In the genomic region with DNA sequence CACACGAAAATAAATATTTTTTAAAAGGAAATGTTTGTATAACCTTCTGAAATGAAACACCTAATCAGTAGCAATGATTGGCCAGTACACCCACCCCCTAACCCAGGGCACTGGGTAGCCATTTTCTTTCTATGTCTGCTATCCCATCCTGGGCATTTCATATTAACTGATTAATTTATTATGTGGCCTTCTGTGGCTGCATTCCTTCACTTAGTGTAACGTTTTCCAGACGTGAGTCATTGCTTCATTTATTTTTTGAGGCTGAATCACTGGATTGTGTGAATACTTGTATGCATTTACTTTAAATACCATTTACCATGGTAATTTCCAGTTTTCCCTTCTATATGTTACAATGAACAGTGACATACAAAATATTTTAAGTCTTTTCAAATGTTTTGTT, we compare ENCODE assay signal across 21 mouse cellular contexts. TPM values are rescaled to one million over a fixed set of nuclear protein-coding genes. Genes with fewer than 3 reads are reported as not detected.
DNase-seq lines count a peak whose midpoint lies in the region; ATAC-seq and TF ChIP-seq lines count a peak whose summit lies in the region.
"Had no signal": no experiment of that assay in that cellular context is flagged by ENCODE, and none has a peak within 500 bp of the region (broad histone marks: within the 10 kb centered on the region; RNA-seq: fewer than 3 reads in every experiment).

No protein-coding gene starts in this region.

- CTCF ChIA-PET in Patski (lab: Charles Lee): interaction anchor here (1.8 to 2.1 kb wide), 2 partner anchors 13 kb away, joined by 4 read pairs; partner anchors contain the start of gene Styk1

- H3ac ChIP-seq in C2C12 (ENCODE audit: control insufficient read depth, insufficient read length, low read depth): no peak overlapping the region

- ATAC-seq in Patski: peak; percentile 76
- ATAC-seq: forebrain, embryonic 14.5 days; hindbrain, embryonic 16.5 days had no signal

- no peaks in the 10 kb centered on the region for H3K36me3 ChIP-seq in C2C12 (ENCODE audit: control insufficient read depth, insufficient read depth)
- H3K36me3 ChIP-seq in small intestine, adult 2 months (ENCODE audit: control insufficient read depth, insufficient read depth, low read length): peaks cover 7% of the 10 kb centered on the region; the same call in 1 of the 2 replicates
- H3K36me3 ChIP-seq: G1E; hindbrain, embryonic 12.5 days; intestine, embryonic 15.5 days had no signal

- peak overlapping the region; percentile 77 for H3K27ac ChIP-seq in small intestine, adult 2 months (ENCODE audit: insufficient read depth, low read depth, low read length)
- H3K27ac ChIP-seq: hindbrain, embryonic 12.5 days; intestine, embryonic 15.5 days had no signal

- no peak overlapping the region for H3K4me3 ChIP-seq in C2C12 (ENCODE audit: insufficient read depth, poor library complexity, severe bottlenecking)
- H3K4me3 ChIP-seq in small intestine, adult 2 months (ENCODE audit: low read depth, low read length): no peak overlapping the region
- H3K4me3 ChIP-seq: hindbrain, embryonic 12.5 days; intestine, embryonic 15.5 days had no signal

- POLR2A ChIA-PET in Patski (lab: Charles Lee): no interaction called here

- TF ChIP-seq CTCF in C2C12 (IDR thresholded peaks at IDR 0.05; ENCODE audit: control insufficient read depth, insufficient read depth, insufficient read length): no peak
- TF ChIP-seq CTCF in Patski (IDR thresholded peaks at IDR 0.05): no peak
- TF ChIP-seq CTCF in small intestine, adult 2 months (IDR thresholded peaks at IDR 0.05; ENCODE audit: extremely low read depth, insufficient read length, insufficient replicate concordance, low read depth, low read length): no peak

- H3K27me3 ChIP-seq in C2C12 (ENCODE audit: control insufficient read depth, insufficient read depth, insufficient read length) (no peaks in the 10 kb centered on the region), Patski (no peaks in the 10 kb centered on the region)
- H3K27me3 ChIP-seq in small intestine, adult 2 months (ENCODE audit: control insufficient read depth, insufficient read depth, low read length): no peaks in the 10 kb centered on the region
- H3K27me3 ChIP-seq: hindbrain, embryonic 12.5 days; intestine, embryonic 15.5 days had no signal

- no peaks in the 10 kb centered on the region for H3K79me2 ChIP-seq in C2C12 (ENCODE audit: control insufficient read depth, insufficient read depth)

- no peak for TF ChIP-seq POLR2A in small intestine, adult 2 months (IDR thresholded peaks at IDR 0.05; ENCODE audit: low read depth, low read length)

- H3K79me3 ChIP-seq in C2C12 (ENCODE audit: low read depth): no peaks in the 10 kb centered on the region

- 22% methylated on average over 3 of the region's 3 CpGs for WGBS in small intestine, adult 2 months

- in situ Hi-C loops in Patski (cut with MboI; ENCODE audit: low pct_unique_long_range_greater_than_20kb): no loop called here

- H3K4me1 ChIP-seq in small intestine, adult 2 months (ENCODE audit: control insufficient read depth, insufficient read depth, insufficient read length, low read length): peaks cover 17% of the 10 kb centered on the region; the same call in 1 of the 2 replicates
- H3K4me1 ChIP-seq: hindbrain, embryonic 12.5 days; intestine, embryonic 15.5 days had no signal

- peak; percentile 62 for DNase-seq in 3134 (ENCODE audit: extremely low read depth, insufficient read length, low spot score)
- DNase-seq in Patski (ENCODE audit: low read depth, low spot score): peak; percentile 30
- no peak for DNase-seq in kidney, postnatal 10 days
- no peak for DNase-seq in layer of hippocampus, adult 8-10 months (ENCODE audit: low spot score in 2 of 2)
- DNase-seq in cerebellum, postnatal 4 days (ENCODE audit: low spot score in 2 of 2): no peak
- DNase-seq: adrenal gland, postnatal 10 days; adrenal gland, postnatal 36 days; cerebellum, adult 18-20 months; cerebellum, adult 9-10 months; cerebellum, postnatal 14 days; gastrocnemius, postnatal 14 days; heart, adult 11 months; kidney, adult 11 months had no signal

TF ChIP-seq in C2C12, 6 proteins besides CTCF, POLR2A, EP300 and RAD21:
- TF ChIP-seq MYOD1 (IDR thresholded peaks at IDR 0.05; ENCODE audit: control insufficient read depth, insufficient read length, low read depth) (no peak), CEBPB (IDR thresholded peaks at IDR 0.05; ENCODE audit: low read depth) (peak; percentile 28), MYOG (IDR thresholded peaks at IDR 0.05; ENCODE audit: control insufficient read depth, extremely low read depth, insufficient read length) (no peak), USF1 (IDR thresholded peaks at IDR 0.05; ENCODE audit: low read depth) (no peak), FOSL1 (IDR thresholded peaks at IDR 0.05; ENCODE audit: insufficient read depth, low read length, poor library complexity, severe bottlenecking) (peak; percentile 84), MAX (IDR thresholded peaks at IDR 0.05) (no peak)

RNA-seq across cellular contexts. Expression of gene Styk1, which starts 13.3 kb away (rescaled TPM):
- polyA plus RNA-seq in C2C12 (2012; fragmentation: generic; extraction: Trizol): 0.27 TPM
- 5.5 TPM for polyA plus RNA-seq in Patski (2021)
- 10.4 and 33.0 TPM in 2 replicates for polyA plus RNA-seq in small intestine, adult 2 months (2012; rRNA removed)
- under 1 TPM; 0.21 to 0.45 (median 0.36) TPM for total RNA-seq in layer of hippocampus, adult 8-10 months (2022)
- total RNA-seq: CH12.LX had no signal
- polyA plus RNA-seq: G1E had no signal

RNA-seq across cellular contexts. Expression of gene Magohb, which starts 47.0 kb away (rescaled TPM):
- polyA plus RNA-seq in C2C12 (2012; fragmentation: generic; extraction: Trizol): 44.1 TPM
- polyA plus RNA-seq in Patski (2021): 32.9 TPM
- 0.30 and 0.34 TPM in 2 replicates for polyA plus RNA-seq in small intestine, adult 2 months (2012; rRNA removed)
- total RNA-seq in layer of hippocampus, adult 8-10 months (2022): 10 to 100 TPM in 3 of 4 experiments, 1 to 10 TPM in 1; 8.9 to 13.8 (median 11.5) TPM
- total RNA-seq: G1E had no signal
- polyA plus RNA-seq: G1E had no signal

RNA-seq across cellular contexts. Expression of gene Ybx3, which starts 48.2 kb away (rescaled TPM):
- 338 TPM for polyA plus RNA-seq in C2C12 (2012; fragmentation: generic; extraction: Trizol)
- 202 TPM for polyA plus RNA-seq in Patski (2021)
- polyA plus RNA-seq in small intestine, adult 2 months (2012; rRNA removed): 67.2 and 132 TPM in 2 replicates
- 10 to 100 TPM; 40.4 to 46.0 (median 43.7) TPM for total RNA-seq in layer of hippocampus, adult 8-10 months (2022)

Comparison
In these comparisons a context has a peak if more than half of its experiments do, and no peak if none do; other contexts are left out.
1. DNase-seq: peak in 3134 (single experiment) and Patski (single experiment); none in kidney, postnatal 10 days (single experiment), layer of hippocampus, adult 8-10 months (0 of 2) and cerebellum, postnatal 4 days (0 of 2).
2. RNA of gene Magohb, which starts 47.0 kb away (polyA plus RNA-seq): 44.1 TPM in C2C12 (single experiment) and 32.9 TPM in Patski (single experiment); 0.30 to 0.34 TPM in small intestine, adult 2 months; every median in the first group is over 10 times any median in the second.